Mouse (Mus musculus) brown adipose tissue, adult 24 weeks (tissue): Measurements from ENCODE around the gene Ezh2. TPM values are rescaled to one million over a fixed set of nuclear protein-coding genes. Genes with fewer than 3 reads are reported as not detected.
"Not testable (repeated sequence)": the region's sequence is repeated elsewhere in the genome, so short reads cannot be mapped to it uniquely, and the experiment has no call there.

Experiments used
- H3K27ac ChIP-seq: fragments of 200-500 bp; replicated peaks from 2 replicates; pipeline ENCODE4 v1.5.1; 2012; ENCODE audit warnings: low read depth, mild to moderate bottlenecking, low read length
- H3K4me1 ChIP-seq: fragments of 200-500 bp; 2 replicates; pipeline ENCODE4 v1.6.1; 2012; ENCODE audit warnings: low read length, mixed read lengths; ENCODE audit not compliant: control insufficient read depth, insufficient read depth, insufficient read length
- H3K4me3 ChIP-seq: fragments of 200-500 bp; 2 replicates; pipeline ENCODE4 v1.5.1; 2012; ENCODE audit warnings: low read depth, mild to moderate bottlenecking, low read length, moderate library complexity; ENCODE audit not compliant: insufficient read depth
- polyA plus RNA-seq: library from polyadenylated mRNA; stranded (reverse); fragments of >200 nt; gene quantifications from 2 replicates; pipeline ENCODE4 v1.2.4, GENCODE M21; 2012; ENCODE audit not compliant: missing spikeins, insufficient read depth, insufficient read length

The Ezh2 gene
- polyA plus RNA-seq, 1 experiment, result 12.3 TPM

DNA sequence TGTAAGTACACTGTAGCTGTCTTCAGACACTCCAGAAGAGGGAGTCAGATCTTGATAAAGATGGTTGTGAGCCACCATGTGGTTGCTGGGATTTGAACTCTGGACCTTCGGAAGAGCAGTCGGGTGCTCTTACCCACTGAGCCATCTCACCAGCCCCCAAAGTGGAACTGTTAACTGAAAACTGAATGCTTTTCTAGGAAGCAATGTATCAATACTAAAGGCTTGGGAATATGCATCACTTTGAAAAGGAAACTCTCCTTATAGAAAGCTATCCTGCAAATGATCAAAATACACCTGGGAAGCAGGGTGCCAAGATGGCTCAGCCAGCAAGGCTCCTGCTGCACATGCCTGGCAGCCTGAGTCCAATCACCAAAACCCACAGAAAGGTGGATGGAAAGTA is 7.8 kb downstream of the Ezh2 start:
- H3K4me1 ChIP-seq, H3K4me3 ChIP-seq: not testable (repeated sequence)

DNA sequence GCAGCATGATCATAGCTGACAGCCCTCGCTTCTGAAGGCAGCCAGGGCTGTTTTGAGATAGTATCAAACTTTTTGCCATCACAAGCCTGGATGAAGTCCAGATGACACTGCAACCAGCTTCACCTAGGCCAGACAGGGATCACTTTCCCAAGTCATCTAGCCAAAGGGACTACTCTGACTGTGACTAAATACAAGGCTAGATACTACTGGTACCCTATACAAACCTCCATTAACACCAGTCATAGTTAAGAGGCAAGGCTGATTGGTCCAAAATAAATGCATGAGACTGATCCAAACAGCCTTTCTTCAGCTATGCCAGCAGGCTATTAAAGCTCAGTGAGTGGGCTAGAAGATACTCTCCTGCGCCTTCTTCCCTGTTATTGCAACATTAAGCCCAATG is 22.3 kb downstream of the Ezh2 start:
- Histone ChIP-seq H3K4me3 (no peak overlapping the region), H3K27ac (no peak overlapping the region), H3K4me1 (no peaks in the 10 kb centered on the region)

More for the DNA sequence above, 7.8 kb downstream of the Ezh2 start:
- H3K27ac ChIP-seq, result not testable (repeated sequence)

- Histone ChIP-seq H3K4me3 (no peak overlapping the region), H3K4me1 (no peaks in the 10 kb centered on the region), H3K27ac (no peak overlapping the region)
Measured at GRCm38 (mm10) chr6:47565326-47566035, 29.7 kb downstream of the Ezh2 start.

- H3K4me1 ChIP-seq, result no peaks in the 10 kb centered on the region
- no peak overlapping the region for H3K4me3 ChIP-seq
- H3K27ac ChIP-seq, result no peak overlapping the region
Measured at GRCm38 (mm10) chr6:47561426-47561825, 33.7 kb downstream of the Ezh2 start.

DNA sequence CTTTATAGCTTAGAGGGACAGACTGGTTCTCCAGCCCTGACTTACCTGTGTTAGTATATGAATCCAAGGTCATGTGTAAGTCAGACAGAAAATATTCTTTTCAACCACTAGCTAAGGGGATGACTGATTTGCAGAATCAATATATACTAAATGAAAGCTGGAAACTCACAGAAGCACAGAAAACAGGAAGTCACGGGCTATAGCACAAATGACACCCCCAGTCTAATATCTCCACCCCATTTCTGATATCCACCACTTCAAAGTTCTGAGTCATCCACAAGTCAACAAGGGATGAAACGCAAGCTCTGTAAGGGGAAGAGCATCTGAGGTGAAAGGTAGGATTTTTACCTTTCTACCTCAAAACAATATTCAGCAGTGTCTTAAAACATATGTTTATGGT is 34.3 kb downstream of the Ezh2 start:
- Histone ChIP-seq H3K27ac (no peak overlapping the region), H3K4me3 (no peak overlapping the region), H3K4me1 (no peaks in the 10 kb centered on the region)

- no peak overlapping the region for H3K4me3 ChIP-seq
- H3K27ac ChIP-seq, result no peak overlapping the region
- H3K4me1 ChIP-seq, result no peaks in the 10 kb centered on the region
Measured at GRCm38 (mm10) chr6:47560407-47560806, 34.7 kb downstream of the Ezh2 start.

DNA sequence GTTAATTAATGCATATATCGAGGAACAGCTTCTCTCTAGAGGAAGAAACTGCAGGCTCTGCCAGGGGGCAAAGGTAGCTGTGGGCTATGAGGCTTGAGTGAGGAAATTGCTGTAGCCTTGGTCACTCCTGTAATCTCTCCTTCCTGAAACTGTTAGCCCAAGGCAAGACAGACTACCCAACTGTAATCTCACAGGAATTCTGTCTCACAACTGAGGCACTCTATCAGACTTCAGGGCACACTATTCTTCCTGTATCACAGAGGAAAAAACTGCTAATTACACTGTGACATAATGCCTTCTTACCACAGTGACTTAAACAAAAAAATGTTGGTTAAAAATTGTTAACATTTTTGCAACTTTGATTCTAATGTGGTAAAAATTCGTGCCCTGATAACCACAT is 35.9 kb downstream of the Ezh2 start:
- H3K4me1 ChIP-seq, result no peaks in the 10 kb centered on the region
- no peak overlapping the region for H3K27ac ChIP-seq
- no peak overlapping the region for H3K4me3 ChIP-seq

DNA sequence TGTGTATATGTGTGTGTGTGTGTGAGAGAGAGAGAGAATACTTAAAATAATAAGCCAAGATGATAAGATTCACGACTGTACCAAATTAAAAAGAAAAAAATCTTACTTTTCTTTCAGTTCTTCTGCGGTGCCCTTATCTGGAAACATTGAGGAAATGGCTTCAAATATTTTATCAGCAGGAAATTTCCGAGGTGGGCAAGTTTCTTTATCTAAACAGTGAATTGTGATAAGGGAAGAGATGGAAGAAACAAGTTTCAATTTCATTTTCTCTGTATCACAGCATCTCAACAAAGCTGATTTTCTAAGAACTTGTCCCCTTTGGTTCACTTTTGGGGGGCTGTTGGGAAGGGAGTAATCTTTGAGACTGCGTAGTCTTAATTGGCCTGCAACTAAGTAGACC is 42.9 kb downstream of the Ezh2 start:
- H3K4me3 ChIP-seq, result no peak overlapping the region
- no peaks in the 10 kb centered on the region for H3K4me1 ChIP-seq
- no peak overlapping the region for H3K27ac ChIP-seq

DNA sequence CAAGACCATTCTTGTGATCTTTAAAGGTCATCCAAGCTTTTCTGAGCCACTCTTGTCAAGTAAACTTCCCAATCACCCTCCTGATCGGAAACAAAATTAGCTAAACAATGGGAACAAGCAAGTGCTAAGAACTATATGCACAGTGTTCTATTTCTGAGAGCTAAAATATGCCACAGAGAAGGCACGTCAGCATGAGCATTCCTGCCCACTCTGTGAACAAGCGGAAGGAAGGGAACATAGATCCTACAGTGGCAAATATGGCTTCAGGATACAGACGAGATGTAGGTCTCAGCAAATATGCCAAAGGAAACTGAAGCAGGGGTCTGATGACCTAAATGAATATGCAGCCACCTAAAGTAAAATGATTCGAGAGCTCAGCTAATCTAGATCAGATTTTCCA is 59.8 kb downstream of the Ezh2 start:
- no peaks in the 10 kb centered on the region for H3K4me1 ChIP-seq
- no peak overlapping the region for H3K4me3 ChIP-seq
- no peak overlapping the region for H3K27ac ChIP-seq

DNA sequence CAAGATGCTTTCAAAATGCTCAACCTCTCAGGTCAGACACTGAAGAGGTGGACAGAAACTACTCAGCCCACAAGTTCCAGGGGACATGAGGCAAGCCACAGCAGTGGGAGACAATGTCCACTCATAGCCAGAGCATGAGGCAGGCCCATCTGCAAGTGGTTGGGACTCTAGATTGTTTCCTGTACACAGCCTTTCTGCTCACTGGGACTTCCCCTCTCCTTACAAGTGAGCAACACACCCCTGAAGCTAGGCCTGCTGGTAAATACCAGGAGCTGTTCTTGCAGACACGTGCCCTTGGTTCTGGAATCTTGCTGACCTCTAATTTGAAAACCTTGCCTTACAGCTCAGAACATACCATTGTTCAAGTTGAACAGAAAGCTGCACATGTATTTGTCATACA is 62.6 kb downstream of the Ezh2 start:
- no peaks in the 10 kb centered on the region for H3K4me1 ChIP-seq
- H3K4me3 ChIP-seq, result no peak overlapping the region
- no peak overlapping the region for H3K27ac ChIP-seq

DNA sequence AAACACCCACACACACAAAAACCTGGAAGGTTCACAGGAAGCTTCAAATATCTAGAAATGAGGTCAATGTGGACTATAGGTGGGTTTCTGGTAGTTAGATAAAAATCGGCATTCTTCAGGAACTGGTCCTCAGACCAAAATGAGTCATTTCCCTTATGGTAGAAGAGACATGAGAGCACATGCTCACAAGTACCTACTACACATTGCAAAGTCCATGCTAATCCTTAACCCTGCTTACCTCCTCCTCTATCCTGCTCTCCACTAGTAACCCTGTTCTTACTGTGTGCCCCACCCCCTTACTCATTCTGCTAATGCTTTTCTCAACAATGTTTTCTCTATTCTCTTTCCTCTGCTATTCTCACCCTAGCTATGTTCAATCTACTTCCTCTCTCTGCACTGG is 67.5 kb downstream of the Ezh2 start:
- Histone ChIP-seq H3K27ac (no peak overlapping the region), H3K4me1 (no peaks in the 10 kb centered on the region), H3K4me3 (no peak overlapping the region)

GRCm38 (mm10) chr6:47527129-47527528 is 68.0 kb downstream of the Ezh2 start:
- no peak overlapping the region for H3K4me3 ChIP-seq
- no peaks in the 10 kb centered on the region for H3K4me1 ChIP-seq
- H3K27ac ChIP-seq, result no peak overlapping the region

DNA sequence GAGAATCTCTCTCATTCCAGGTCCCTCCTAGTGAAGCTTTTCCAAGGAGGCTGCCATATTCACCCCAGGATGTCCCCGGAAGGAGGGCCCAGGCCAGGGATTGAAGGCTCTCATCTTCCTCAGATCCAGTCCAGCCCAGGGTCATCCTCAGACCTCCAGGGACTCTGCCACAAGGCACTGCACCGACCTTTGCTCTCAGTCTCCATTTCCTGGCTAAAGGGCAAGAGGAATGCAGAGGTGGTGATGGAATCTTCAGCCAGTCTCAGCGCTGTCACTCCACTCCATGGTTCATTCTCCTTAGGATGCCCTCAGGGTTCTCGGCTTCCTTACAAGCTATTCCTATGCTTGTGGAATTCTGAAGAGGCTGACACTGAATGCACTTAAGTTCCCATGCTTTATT is 68.7 kb downstream of the Ezh2 start:
- Histone ChIP-seq H3K27ac (no peak overlapping the region), H3K4me1 (no peaks in the 10 kb centered on the region), H3K4me3 (no peak overlapping the region)

GRCm38 (mm10) chr6:47525041-47525440 is 70.1 kb downstream of the Ezh2 start:
- no peak overlapping the region for H3K27ac ChIP-seq
- H3K4me3 ChIP-seq, result no peak overlapping the region
- no peaks in the 10 kb centered on the region for H3K4me1 ChIP-seq

DNA sequence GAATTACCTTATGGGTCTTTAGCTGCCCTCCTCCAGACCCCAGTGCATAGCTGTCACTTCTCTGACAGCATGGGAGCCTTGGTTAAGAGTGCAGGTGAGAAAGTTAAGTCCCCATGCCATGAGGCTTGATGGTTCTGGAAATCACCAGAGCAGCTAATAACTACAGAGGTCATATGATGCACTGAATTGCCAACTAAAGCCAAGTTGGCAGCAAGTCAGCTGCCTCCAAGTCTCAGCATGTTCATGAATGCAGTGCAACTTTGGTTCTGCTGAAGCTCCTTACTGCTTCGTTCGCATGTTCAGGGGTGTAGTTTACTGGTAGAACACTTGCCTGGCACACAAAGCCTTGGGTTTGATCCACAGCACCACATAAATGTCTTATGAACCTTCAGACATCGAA is 72.7 kb downstream of the Ezh2 start:
- H3K27ac ChIP-seq, result no peak overlapping the region
- no peaks in the 10 kb centered on the region for H3K4me1 ChIP-seq
- no peak overlapping the region for H3K4me3 ChIP-seq

GRCm38 (mm10) chr6:47520030-47520429 is 75.1 kb downstream of the Ezh2 start:
- no peak overlapping the region for H3K4me3 ChIP-seq
- H3K27ac ChIP-seq, result no peak overlapping the region
- no peaks in the 10 kb centered on the region for H3K4me1 ChIP-seq
